Mouse (Mus musculus): ENCODE measurements around the gene Ndufa3. TPM values are rescaled to one million over a fixed set of nuclear protein-coding genes. Genes with fewer than 3 reads are reported as not detected.
A peak's percentile ranks its signal among the peaks of the same experiment; 100 is the strongest.
"Not testable (repeated sequence)": the region's sequence is repeated elsewhere in the genome, so short reads cannot be mapped to it uniquely, and the experiment has no call there.

Gene Ndufa3
- 171 TPM in 2 replicates for total RNA-seq (2017)

DNA sequence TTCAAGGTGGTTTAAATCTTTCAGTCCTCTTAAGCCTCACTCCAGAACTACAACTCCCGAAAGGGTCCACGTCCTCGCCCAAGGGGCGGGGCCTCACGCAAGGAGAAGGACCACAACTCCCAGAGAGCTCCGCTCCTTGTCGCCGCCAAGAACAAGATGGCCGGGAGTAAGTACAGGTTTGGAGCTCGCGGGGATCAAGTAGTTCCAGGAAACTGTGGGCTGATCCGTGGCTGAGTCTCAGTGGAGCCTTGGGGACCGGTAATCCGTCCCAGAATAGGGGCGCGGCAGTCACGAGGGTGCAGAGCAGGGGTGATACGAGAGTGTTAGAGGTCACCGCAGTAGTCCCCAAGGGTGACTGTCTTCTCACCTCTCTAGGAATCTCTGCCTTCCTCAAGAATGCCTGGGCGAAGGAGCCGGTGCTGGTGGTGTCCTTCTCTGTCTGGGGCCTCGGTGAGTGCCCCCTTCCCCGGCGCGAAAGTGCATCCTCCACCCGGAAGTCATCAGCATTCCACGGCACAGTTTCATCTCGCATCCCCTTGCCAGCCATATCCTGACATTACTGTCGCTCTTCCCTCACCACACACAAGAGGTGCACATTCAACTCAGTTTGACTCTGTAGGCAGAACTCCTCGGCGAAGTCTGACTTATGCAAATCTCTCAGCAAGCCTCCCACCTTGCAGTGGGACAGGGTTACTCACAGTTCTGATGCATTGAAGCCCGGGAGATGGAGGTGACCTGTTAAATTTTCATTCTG lies at the start of gene Ndufa3:
TSS of gene Ndufa3 (plus strand) at position 132 of the 754 bp plus-strand sequence.
- peak; percentile 97 for ATAC-seq (ENCODE audit: extremely low read depth, insufficient number of reproducible peaks, low FRiP score, poor library complexity, severe bottlenecking)

- ATAC-seq (ENCODE audit: extremely low read depth, insufficient number of reproducible peaks, low FRiP score, poor library complexity, severe bottlenecking): no peak
Measured at GRCm38 (mm10) chr7:3569725-3570124, 47.4 kb upstream of the Ndufa3 start.

DNA sequence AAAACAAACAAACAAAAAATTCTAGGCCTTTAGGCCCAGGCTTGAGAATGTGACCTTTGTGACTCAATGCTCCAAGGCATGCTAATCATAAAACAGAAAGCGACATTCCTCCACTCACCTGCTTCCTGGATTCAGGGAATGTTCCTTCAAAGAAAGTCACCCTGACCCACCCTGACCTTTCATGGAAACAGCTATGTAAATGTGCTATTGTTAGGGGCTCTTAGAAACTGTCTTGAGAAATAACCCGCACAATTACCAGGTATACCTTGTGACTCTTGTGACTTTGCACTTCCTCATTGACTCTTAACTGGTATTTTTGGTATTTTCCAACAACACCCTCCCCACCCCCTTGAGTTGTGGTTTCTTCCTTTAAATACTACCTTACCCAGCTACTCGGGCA lies 46.6 kb upstream of the Ndufa3 start:
- ATAC-seq (ENCODE audit: extremely low read depth, insufficient number of reproducible peaks, low FRiP score, poor library complexity, severe bottlenecking): not testable (repeated sequence)

DNA sequence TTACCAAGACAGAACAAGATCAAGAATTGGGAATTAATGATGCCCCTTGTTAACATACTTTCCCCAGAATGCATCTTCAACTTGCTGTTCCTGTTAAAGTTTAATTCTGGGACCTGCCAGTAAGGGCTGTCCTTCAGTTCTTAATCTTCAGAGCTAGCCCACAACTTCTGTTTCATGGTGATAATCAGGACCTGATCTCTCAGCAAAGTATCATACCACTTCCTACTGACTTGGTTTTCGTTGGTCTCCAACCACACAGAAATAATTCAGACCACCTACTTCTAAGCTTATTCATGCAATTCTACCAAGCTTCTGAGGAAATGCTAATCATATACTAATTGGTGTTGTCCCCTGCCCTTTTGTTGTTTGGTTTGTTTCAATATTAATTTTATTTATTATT lies 45.3 kb upstream of the Ndufa3 start:
- no peak for ATAC-seq (ENCODE audit: extremely low read depth, insufficient number of reproducible peaks, low FRiP score, poor library complexity, severe bottlenecking)

DNA sequence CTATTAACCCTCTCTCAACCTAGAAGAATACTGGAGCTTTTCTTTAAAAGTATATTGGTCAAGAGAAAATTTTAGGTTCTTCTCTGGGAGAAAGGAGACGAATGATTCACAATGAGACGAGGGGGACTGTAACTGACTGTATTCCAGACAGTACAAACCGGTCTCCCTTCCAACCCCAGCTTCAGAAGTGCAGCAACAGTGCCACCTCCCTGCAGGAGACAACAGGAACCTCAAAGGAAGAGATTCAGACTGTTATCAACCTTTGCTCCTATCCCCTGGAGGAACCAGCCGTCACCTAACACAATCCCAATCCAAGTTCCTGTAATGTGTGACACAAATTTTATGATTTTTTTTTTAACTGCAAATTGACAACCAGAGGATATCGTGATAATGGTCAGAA lies 43.0 kb upstream of the Ndufa3 start:
- ATAC-seq (ENCODE audit: extremely low read depth, insufficient number of reproducible peaks, low FRiP score, poor library complexity, severe bottlenecking): no peak

DNA sequence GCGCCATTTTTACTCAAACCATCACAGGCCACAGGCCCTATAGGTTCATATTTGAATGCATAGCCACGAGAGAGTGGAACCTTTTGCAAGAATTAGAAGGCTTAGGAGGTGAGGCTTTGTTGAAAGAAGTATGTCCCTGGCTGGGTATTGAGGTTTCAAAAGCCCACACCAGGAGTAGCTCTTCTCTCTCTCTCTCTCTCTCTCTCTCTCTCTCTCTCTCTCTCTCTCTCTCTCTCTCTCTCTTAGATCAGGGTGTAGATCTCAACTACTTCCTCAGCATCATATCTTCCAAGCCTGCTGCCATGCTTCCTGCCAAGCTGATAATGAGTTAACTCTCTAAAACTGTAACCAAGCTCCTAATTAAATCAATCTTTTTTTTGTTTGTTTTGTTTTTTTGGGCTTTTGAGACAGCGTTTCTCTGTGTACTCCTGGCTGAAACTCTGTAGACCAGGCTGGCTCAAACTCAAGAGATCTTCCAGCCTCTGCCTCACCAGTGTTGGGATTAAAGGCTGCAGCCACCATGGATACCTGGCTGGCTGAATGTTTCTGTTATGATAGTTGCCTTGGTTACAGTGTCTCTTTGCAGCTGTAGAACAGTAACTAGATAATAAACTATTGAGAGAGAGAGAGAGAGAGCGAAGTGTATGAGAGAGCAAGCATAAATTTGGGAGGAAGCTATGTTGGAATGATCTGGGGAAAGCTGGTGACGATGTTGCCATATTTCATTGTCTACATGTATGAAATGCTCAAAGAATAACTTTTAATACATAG lies 40.6 kb upstream of the Ndufa3 start:
- ATAC-seq (ENCODE audit: extremely low read depth, insufficient number of reproducible peaks, low FRiP score, poor library complexity, severe bottlenecking): no peak

DNA sequence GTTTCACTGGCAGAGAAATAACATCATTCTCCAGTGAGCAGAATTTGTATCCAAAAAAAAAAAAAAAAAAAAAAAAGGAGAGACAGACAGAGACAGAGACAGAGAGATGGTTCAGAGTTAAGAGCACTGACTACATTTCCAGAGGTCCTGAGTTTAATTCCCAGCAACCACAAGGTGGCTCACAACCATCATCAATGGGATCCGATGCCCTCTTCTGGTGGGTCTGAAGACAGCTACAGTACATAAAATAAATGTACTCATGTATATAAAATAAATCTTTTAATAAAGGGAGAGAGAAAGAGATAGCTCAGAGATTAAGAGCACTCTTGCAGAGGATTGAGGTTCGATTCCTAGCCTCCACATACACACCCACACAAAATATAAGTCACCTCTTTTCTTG lies 39.0 kb upstream of the Ndufa3 start:
- ATAC-seq (ENCODE audit: extremely low read depth, insufficient number of reproducible peaks, low FRiP score, poor library complexity, severe bottlenecking): no peak

GRCm38 (mm10) chr7:3578952-3579546 lies 38.1 kb upstream of the Ndufa3 start:
- ATAC-seq (ENCODE audit: extremely low read depth, insufficient number of reproducible peaks, low FRiP score, poor library complexity, severe bottlenecking): no peak

DNA sequence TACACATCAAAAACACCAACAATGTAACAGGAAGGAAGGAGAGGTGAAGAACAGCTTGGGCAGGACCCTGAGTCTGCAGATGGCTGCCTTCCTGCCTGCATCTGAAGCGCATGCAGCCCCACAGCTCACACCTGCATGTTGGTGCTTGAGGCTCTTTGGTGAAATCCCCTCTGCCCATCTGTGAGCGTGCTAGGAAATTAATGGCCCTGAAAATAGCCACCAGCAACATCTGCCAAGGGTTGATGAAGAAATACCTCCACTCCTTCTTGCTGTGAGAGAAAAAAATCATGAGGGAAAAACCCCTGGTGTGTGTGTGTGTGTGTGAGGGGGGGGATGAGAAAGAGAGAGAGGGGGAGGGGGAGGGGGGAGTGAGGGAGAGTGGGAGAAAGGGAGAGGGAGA lies 37.1 kb upstream of the Ndufa3 start:
- no peak for ATAC-seq (ENCODE audit: extremely low read depth, insufficient number of reproducible peaks, low FRiP score, poor library complexity, severe bottlenecking)

DNA sequence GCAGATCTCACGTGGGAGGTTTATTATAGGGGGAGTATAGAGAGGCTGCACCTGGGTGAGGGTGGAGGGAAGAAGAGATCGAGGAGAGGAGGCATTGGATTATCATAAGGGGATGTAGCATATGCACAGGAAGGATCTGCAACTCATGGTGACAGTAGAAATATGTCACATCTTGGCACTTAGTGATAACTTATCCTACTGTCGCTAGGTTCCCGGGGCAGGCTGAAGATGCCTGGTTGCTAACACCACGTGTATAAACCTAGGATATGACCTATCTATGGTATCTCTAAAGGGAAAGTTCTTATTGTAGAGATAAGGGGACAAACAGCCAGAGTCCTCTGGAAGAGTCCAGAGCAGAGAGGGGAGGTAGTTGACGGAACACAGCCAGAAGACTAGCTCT lies 31.4 kb upstream of the Ndufa3 start:
- ATAC-seq (ENCODE audit: extremely low read depth, insufficient number of reproducible peaks, low FRiP score, poor library complexity, severe bottlenecking): no peak

DNA sequence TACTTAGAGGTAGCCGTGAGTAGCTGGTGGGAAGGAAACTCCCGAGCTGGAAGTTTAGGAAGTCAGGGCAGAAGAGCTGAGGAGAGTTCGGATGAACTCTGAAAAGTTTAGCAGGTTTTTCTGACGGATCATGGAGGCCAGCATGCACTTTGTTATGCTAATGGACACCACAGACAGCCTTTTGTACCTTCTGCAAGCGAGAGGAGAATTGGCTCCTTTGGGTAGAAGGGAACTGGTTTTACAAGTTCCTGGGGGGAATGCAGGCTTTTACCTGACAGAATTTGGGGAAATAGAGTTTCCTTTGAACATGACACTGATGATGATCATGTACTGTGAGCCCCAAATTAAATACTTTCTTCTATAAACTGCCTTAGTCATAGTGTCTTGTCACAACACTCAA lies 30.9 kb upstream of the Ndufa3 start:
- no peak for ATAC-seq (ENCODE audit: extremely low read depth, insufficient number of reproducible peaks, low FRiP score, poor library complexity, severe bottlenecking)

GRCm38 (mm10) chr7:3587292-3587691 lies 29.9 kb upstream of the Ndufa3 start:
- no peak for ATAC-seq (ENCODE audit: extremely low read depth, insufficient number of reproducible peaks, low FRiP score, poor library complexity, severe bottlenecking)

DNA sequence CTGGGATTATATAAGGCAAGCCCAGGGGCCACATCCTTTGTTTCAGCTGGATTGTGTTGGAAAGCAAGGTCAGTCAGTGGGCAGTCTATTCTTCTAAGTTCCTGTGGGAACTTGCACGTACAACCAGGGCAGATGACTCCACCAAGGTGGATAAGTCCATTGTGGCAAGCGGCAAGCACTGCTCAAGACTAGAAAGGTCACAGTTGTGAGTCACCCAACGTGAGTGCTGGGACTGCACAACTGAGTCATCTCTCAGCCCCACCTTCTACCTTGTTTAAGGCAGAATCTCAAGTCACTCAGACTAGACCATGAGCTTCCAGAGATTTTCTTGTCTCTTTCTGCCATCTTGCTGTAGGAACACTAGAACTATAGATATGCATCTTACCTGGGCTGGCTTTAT lies 26.6 kb upstream of the Ndufa3 start:
- no peak for ATAC-seq (ENCODE audit: extremely low read depth, insufficient number of reproducible peaks, low FRiP score, poor library complexity, severe bottlenecking)

GRCm38 (mm10) chr7:3591534-3591933 lies 25.6 kb upstream of the Ndufa3 start:
- ATAC-seq (ENCODE audit: extremely low read depth, insufficient number of reproducible peaks, low FRiP score, poor library complexity, severe bottlenecking): no peak

GRCm38 (mm10) chr7:3593855-3594254 lies 23.3 kb upstream of the Ndufa3 start:
- no peak for ATAC-seq (ENCODE audit: extremely low read depth, insufficient number of reproducible peaks, low FRiP score, poor library complexity, severe bottlenecking)

DNA sequence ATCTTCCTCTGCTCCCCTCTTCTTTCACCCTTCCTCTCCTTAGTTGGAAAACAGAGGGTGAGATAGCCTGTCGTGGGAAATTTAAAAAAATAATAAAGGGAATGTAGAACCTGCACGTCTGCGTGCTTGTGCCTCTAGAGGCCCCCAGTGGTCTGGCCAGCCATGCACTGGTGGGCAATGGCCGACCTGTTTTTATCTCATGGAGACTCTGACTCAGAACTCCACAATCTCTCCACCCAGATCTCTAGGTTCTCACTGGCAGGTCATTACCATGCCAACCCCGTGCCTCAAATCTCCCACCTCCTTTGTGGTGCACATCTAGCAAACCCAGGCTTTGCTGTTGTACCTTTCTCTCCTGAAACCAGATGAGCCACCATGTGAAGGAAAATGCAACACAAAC lies 22.5 kb upstream of the Ndufa3 start:
- no peak for ATAC-seq (ENCODE audit: extremely low read depth, insufficient number of reproducible peaks, low FRiP score, poor library complexity, severe bottlenecking)

- peak; percentile 44 for ATAC-seq (ENCODE audit: extremely low read depth, insufficient number of reproducible peaks, low FRiP score, poor library complexity, severe bottlenecking)
Measured at GRCm38 (mm10) chr7:3595146-3595545, 22.0 kb upstream of the Ndufa3 start.

DNA sequence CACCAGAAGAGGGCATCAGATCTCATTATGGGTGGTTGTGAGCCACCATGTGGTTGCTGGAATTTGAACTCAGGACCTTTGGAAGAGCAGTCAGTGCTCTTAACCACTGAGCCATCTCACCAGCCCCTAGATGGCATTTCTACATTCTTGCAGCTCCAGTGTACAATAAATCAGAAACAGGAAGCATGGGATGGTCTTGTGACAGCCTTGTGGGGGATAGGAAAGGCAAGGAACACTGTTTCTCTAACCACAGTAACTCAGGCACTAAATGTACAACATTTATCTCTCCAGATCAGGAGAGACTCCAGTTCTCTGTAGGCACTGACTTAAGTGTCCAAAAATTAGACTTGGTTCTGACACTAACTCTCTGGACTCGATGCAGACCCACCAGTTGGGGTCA lies 19.4 kb upstream of the Ndufa3 start:
- not testable (repeated sequence) for ATAC-seq (ENCODE audit: extremely low read depth, insufficient number of reproducible peaks, low FRiP score, poor library complexity, severe bottlenecking)

DNA sequence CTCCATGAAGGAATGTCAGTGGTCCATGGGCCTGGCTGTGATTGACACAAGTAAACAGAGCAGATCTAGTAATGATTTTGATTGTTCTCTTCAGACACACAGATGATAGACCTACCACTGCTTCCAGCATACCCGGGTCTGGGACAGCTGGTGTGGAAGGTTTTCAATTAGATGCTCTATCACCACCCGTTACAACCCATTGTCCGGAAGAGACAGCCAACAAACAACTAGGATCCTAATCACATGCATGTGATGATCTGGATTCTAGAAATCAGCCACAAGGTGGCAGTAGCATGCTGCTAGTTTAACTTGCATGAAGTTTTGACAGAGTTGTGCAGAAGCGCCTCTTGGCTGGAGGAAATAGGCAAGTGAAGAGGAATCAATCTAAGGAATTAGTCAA lies 16.1 kb upstream of the Ndufa3 start:
- peak; percentile 90 for ATAC-seq (ENCODE audit: extremely low read depth, insufficient number of reproducible peaks, low FRiP score, poor library complexity, severe bottlenecking)

- ATAC-seq (ENCODE audit: extremely low read depth, insufficient number of reproducible peaks, low FRiP score, poor library complexity, severe bottlenecking): peak; percentile 44; the same call in 1 of the 2 replicates
Measured at GRCm38 (mm10) chr7:3606798-3607197, 10.4 kb upstream of the Ndufa3 start.
